Mouse (Mus musculus) myocyte (in vitro differentiated cells): Measurements from ENCODE around the gene Ccl26. TPM values are rescaled to one million over a fixed set of nuclear protein-coding genes. Genes with fewer than 3 reads are reported as not detected.

Source experiments
- H3K27me3 ChIP-seq: one replicate; pipeline ENCODE4 v1.6.1; 2011; ENCODE audit not compliant: control insufficient read depth, insufficient read depth, insufficient read length
- H3K36me3 ChIP-seq: one replicate; pipeline ENCODE4 v1.6.1; 2011; ENCODE audit not compliant: control insufficient read depth, insufficient read depth
- H3K4me2 ChIP-seq: one replicate; pipeline ENCODE4 v1.6.1; 2011; ENCODE audit warnings: low read depth, control low read depth
- H3K4me3 ChIP-seq: one replicate; pipeline ENCODE4 v1.5.1; 2011; ENCODE audit warnings: mild to moderate bottlenecking, control low read depth, moderate library complexity
- H3K79me2 ChIP-seq: one replicate; pipeline ENCODE4 v1.6.1; 2011; ENCODE audit not compliant: control insufficient read depth, insufficient read depth
- H3ac ChIP-seq: one replicate; pipeline ENCODE4 v1.6.1; 2011; ENCODE audit not compliant: control insufficient read depth, insufficient read length
- CEBPB ChIP-seq: IDR thresholded peaks from 2 replicates; pipeline ENCODE4 v1.6.1; 2011; ENCODE audit warnings: mild to moderate bottlenecking, moderate library complexity; ENCODE audit not compliant: poor library complexity, insufficient read depth, severe bottlenecking
- E2F4 ChIP-seq: IDR thresholded peaks from one replicate; pipeline ENCODE4 v1.6.1; 2011; ENCODE audit warnings: mild to moderate bottlenecking, control low read depth, moderate library complexity; ENCODE audit not compliant: insufficient read depth
- MAX ChIP-seq: IDR thresholded peaks from one replicate; pipeline ENCODE4 v1.6.1; 2011; ENCODE audit warnings: low read depth, mild to moderate bottlenecking, control low read depth
- MYOD1 ChIP-seq, 3 experiments: IDR thresholded peaks; one replicate each; pipeline ENCODE4 v1.6.1; 2011; ENCODE audit warnings: control low read depth in 2 of 3, low read depth in 2 of 3, mild to moderate bottlenecking in 2 of 3, moderate library complexity in 1 of 3; ENCODE audit not compliant: insufficient read length in 2 of 3, control insufficient read depth in 1 of 3
- MYOG ChIP-seq, 3 experiments: IDR thresholded peaks; one replicate each; pipeline ENCODE4 v1.6.1; 2011; ENCODE audit warnings: control low read depth in 2 of 3, low read depth in 2 of 3, mild to moderate bottlenecking in 2 of 3; ENCODE audit not compliant: insufficient read length in 2 of 3, control insufficient read depth in 1 of 3, insufficient read depth in 1 of 3
- POLR2A ChIP-seq: IDR thresholded peaks from one replicate; pipeline ENCODE4 v1.6.1; 2011; ENCODE audit warnings: low read depth, mild to moderate bottlenecking, control low read depth, moderate library complexity; ENCODE audit not compliant: insufficient read length
- POLR2AphosphoS2 ChIP-seq: IDR thresholded peaks from one replicate; pipeline ENCODE4 v1.6.1; 2011; ENCODE audit warnings: low read depth, control low read depth; ENCODE audit not compliant: insufficient read length
- REST ChIP-seq: IDR thresholded peaks from one replicate; pipeline ENCODE4 v1.6.1; 2011; ENCODE audit warnings: mild to moderate bottlenecking, control low read depth, moderate library complexity; ENCODE audit not compliant: insufficient read depth, insufficient read length
- SRF ChIP-seq: IDR thresholded peaks from one replicate; pipeline ENCODE4 v1.6.1; 2011; ENCODE audit warnings: low read depth; ENCODE audit not compliant: control insufficient read depth, insufficient read length
- TCF12 ChIP-seq: IDR thresholded peaks from one replicate; pipeline ENCODE4 v1.6.1; 2011; ENCODE audit warnings: mild to moderate bottlenecking, control low read depth; ENCODE audit not compliant: poor library complexity, insufficient read depth, severe bottlenecking
- TCF3 ChIP-seq: IDR thresholded peaks from one replicate; pipeline ENCODE4 v1.6.1; 2011; ENCODE audit warnings: low read depth, control low read depth; ENCODE audit not compliant: insufficient read length
- USF1 ChIP-seq: IDR thresholded peaks from one replicate; pipeline ENCODE4 v1.6.1; 2011; ENCODE audit warnings: low read depth, mild to moderate bottlenecking, control low read depth, moderate library complexity
- polyA plus RNA-seq: library from polyadenylated mRNA; unstranded; fragments of >200 nt; fragmentation: generic; extraction: Trizol; gene quantifications from one replicate; pipeline ENCODE4 v1.2.1, GENCODE M21; 2012; ENCODE audit warnings: missing spikeins

Ccl26 gene
- polyA plus RNA-seq, 1 experiment: not detected

- Histone ChIP-seq H3ac (peak overlapping the region; percentile 21), H3K79me2 (peaks cover 21% of the 10 kb centered on the region), H3K4me2 (peak overlapping the region; percentile 77), H3K27me3 (no peaks in the 10 kb centered on the region), H3K36me3 (no peaks in the 10 kb centered on the region), H3K4me3 (peak overlapping the region; percentile 91)
- TF ChIP-seq E2F4 (no peak), MYOD1 (IDR thresholded peaks at IDR 0.05; ENCODE audit: control insufficient read depth in 1 of 3, insufficient read length in 2 of 3, low read depth in 2 of 3) (peak in 2 of 3 experiments; percentile 12 to 20), POLR2AphosphoS2 (no peak), TCF3 (no peak), MYOG (IDR thresholded peaks at IDR 0.05; ENCODE audit: control insufficient read depth in 1 of 3, insufficient read depth in 1 of 3, insufficient read length in 2 of 3, low read depth in 2 of 3) (peak in 1 of 3 experiments; percentile 11)
These were observed 19.3 kb downstream of the Ccl26 start for GRCm38 (mm10) chr5:135544032-135544558.

GRCm38 (mm10) chr5:135537794-135538214, 25.6 kb downstream of the Ccl26 start:
- H3K27me3 ChIP-seq: no peaks in the 10 kb centered on the region
- peaks cover 4% of the 10 kb centered on the region for H3K36me3 ChIP-seq
- peaks cover 18% of the 10 kb centered on the region for H3K79me2 ChIP-seq
- no peak for TF ChIP-seq TCF12
- TF ChIP-seq POLR2A: no peak
- no peak for TF ChIP-seq MAX
- peak; percentile 84 for TF ChIP-seq USF1
- TF ChIP-seq CEBPB: no peak
- TF ChIP-seq POLR2AphosphoS2: no peak
- TF ChIP-seq MYOD1 (IDR thresholded peaks at IDR 0.05; ENCODE audit: control insufficient read depth in 1 of 3, insufficient read length in 2 of 3, low read depth in 2 of 3): no peak
- TF ChIP-seq REST: no peak
- H3K4me2 ChIP-seq: peak overlapping the region; percentile 25
- H3ac ChIP-seq: no peak overlapping the region
- no peak overlapping the region for H3K4me3 ChIP-seq

GRCm38 (mm10) chr5:135537326-135537725, 26.0 kb downstream of the Ccl26 start:
- Histone ChIP-seq H3K4me2 (peak overlapping the region; percentile 25), H3K79me2 (peaks cover 14% of the 10 kb centered on the region), H3ac (no peak overlapping the region), H3K27me3 (no peaks in the 10 kb centered on the region), H3K4me3 (no peak overlapping the region), H3K36me3 (peaks cover 8% of the 10 kb centered on the region)
- TF ChIP-seq CEBPB (no peak), POLR2AphosphoS2 (no peak), MYOD1 (IDR thresholded peaks at IDR 0.05; ENCODE audit: control insufficient read depth in 1 of 3, insufficient read length in 2 of 3, low read depth in 2 of 3) (no peak), USF1 (no peak), TCF12 (no peak), POLR2A (no peak), REST (no peak), MYOG (IDR thresholded peaks at IDR 0.05; ENCODE audit: control insufficient read depth in 1 of 3, insufficient read depth in 1 of 3, insufficient read length in 2 of 3, low read depth in 2 of 3) (no peak), TCF3 (no peak), SRF (no peak), MAX (no peak)

- Histone ChIP-seq H3K36me3 (peaks cover 8% of the 10 kb centered on the region), H3K27me3 (no peaks in the 10 kb centered on the region), H3ac (no peak overlapping the region), H3K79me2 (peaks cover 6% of the 10 kb centered on the region), H3K4me2 (no peak overlapping the region), H3K4me3 (no peak overlapping the region)
- no peak for TF ChIP-seq SRF
- no peak for TF ChIP-seq MYOG (IDR thresholded peaks at IDR 0.05; ENCODE audit: control insufficient read depth in 1 of 3, insufficient read depth in 1 of 3, insufficient read length in 2 of 3, low read depth in 2 of 3)
- no peak for TF ChIP-seq REST
- no peak for TF ChIP-seq POLR2A
- no peak for TF ChIP-seq POLR2AphosphoS2
- no peak for TF ChIP-seq MYOD1 (IDR thresholded peaks at IDR 0.05; ENCODE audit: control insufficient read depth in 1 of 3, insufficient read length in 2 of 3, low read depth in 2 of 3)
- TF ChIP-seq E2F4: no peak
- TF ChIP-seq USF1: no peak
- TF ChIP-seq CEBPB: no peak
- TF ChIP-seq TCF3: no peak
- TF ChIP-seq TCF12: no peak
- no peak for TF ChIP-seq MAX
These were observed 27.5 kb downstream of the Ccl26 start for GRCm38 (mm10) chr5:135535867-135536266.

- TF ChIP-seq E2F4: no peak
- TF ChIP-seq TCF3: no peak
- Histone ChIP-seq H3K4me3 (no peak overlapping the region), H3K4me2 (peak overlapping the region; percentile 27)
These were observed 29.9 kb downstream of the Ccl26 start for GRCm38 (mm10) chr5:135533431-135533830.

More at GRCm38 (mm10) chr5:135533431-135533830, 29.9 kb downstream of the Ccl26 start:
- no peaks in the 10 kb centered on the region for H3K27me3 ChIP-seq
- H3ac ChIP-seq: no peak overlapping the region
- peaks cover 6% of the 10 kb centered on the region for H3K79me2 ChIP-seq
- peaks cover 8% of the 10 kb centered on the region for H3K36me3 ChIP-seq
